Mouse (Mus musculus) ES-Bruce4 (cell line): ENCODE data around the gene Gpm6b.

Experiments
- CTCF ChIP-seq: IDR thresholded peaks from one replicate; pipeline ENCODE4 v1.8.1; 2011; ENCODE audit warnings: low read depth, low read length
- POLR2A ChIP-seq: IDR thresholded peaks from one replicate; pipeline ENCODE4 v1.8.1; 2011; ENCODE audit warnings: low read length; ENCODE audit not compliant: insufficient read depth

GRCm38 (mm10) chrX:166341795-166342194 lies 103.1 kb downstream of the Gpm6b start:
- TF ChIP-seq POLR2A (no peak), CTCF (no peak)
